Mouse (Mus musculus) embryonic fibroblast, embryonic 13.5 days (primary cell): ENCODE data around the gene Pmvk. TPM values are rescaled to one million over a fixed set of nuclear protein-coding genes. Genes with fewer than 3 reads are reported as not detected.

ENCODE experiments used
- H3K27ac ChIP-seq: 2 replicates; pipeline ENCODE4 v1.5.1; 2012; ENCODE audit warnings: low read length, control low read depth, inconsistent platforms; ENCODE audit not compliant: insufficient read depth
- H3K4me1 ChIP-seq: 2 replicates; pipeline ENCODE4 v1.6.1; 2011; ENCODE audit warnings: low read length; ENCODE audit not compliant: control insufficient read depth, insufficient read depth
- H3K4me3 ChIP-seq: 2 replicates; pipeline ENCODE4 v1.5.1; 2011; ENCODE audit warnings: mild to moderate bottlenecking, control low read depth, low read length; ENCODE audit not compliant: insufficient read depth
- CTCF ChIP-seq: IDR thresholded peaks from 2 replicates; pipeline ENCODE4 v1.5.1; 2011; ENCODE audit warnings: mild to moderate bottlenecking, control low read depth, low read length, moderate library complexity, borderline replicate concordance; ENCODE audit not compliant: insufficient read depth
- POLR2A ChIP-seq: IDR thresholded peaks from 2 replicates; pipeline ENCODE4 v1.6.1; 2011; ENCODE audit warnings: low read depth, mild to moderate bottlenecking, control low read depth, low read length, moderate library complexity
- polyA plus RNA-seq: library from polyadenylated mRNA; stranded (reverse); fragments of >200 nt; gene quantifications from 2 replicates; pipeline ENCODE4 v1.2.4, GENCODE M21; 2011; ENCODE audit warnings: low read depth; ENCODE audit not compliant: missing spikeins, insufficient read length

Gene Pmvk
- polyA plus RNA-seq: 16.3 and 21.0 TPM in 2 replicates

GRCm38 (mm10) chr3:89454401-89455177 is at the start of gene Pmvk:
Pmvk (plus strand) TSS chr3:89454541.
- H3K4me3 ChIP-seq: no peak within 1 kb of the TSS
- no peak within 1 kb of the TSS for H3K27ac ChIP-seq

DNA sequence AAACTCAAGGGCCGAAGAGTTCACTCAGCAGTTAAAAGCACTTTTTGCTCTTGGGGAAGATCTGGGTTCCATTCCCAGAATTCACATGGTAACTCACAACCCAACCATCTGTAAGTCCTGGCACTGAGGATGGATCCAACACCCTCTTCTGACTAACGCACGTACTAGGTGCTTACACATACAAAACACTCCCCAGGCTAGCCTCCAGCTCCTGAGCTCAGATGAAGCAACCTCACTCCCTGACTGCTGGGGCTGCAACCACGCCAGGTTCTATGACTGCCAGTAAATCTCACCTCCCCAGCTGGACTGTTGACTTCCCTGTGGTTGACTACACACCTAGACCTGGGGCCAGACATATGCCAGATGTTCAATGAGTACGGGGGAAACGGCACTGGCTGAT is 47.5 kb upstream of the Pmvk start:
- Histone ChIP-seq H3K4me1 (0 out of 2 replicates have a peak, but pooled peaks cover 5% of the 10 kb centered on the region), H3K4me3 (no peak overlapping the region), H3K27ac (no peak overlapping the region)
- TF ChIP-seq CTCF (no peak), POLR2A (no peak)

More at GRCm38 (mm10) chr3:89454401-89455177, at the start of gene Pmvk:
- no peaks in the 10 kb centered on the region for H3K4me1 ChIP-seq
- TF ChIP-seq POLR2A (no peak), CTCF (no peak)

- Histone ChIP-seq H3K4me1 (0 out of 2 replicates have a peak, but pooled peaks cover 5% of the 10 kb centered on the region), H3K27ac (no peak overlapping the region), H3K4me3 (no peak overlapping the region)
- TF ChIP-seq CTCF (no peak), POLR2A (no peak)
Observed at GRCm38 (mm10) chr3:89408448-89408847, 45.9 kb upstream of the Pmvk start.

GRCm38 (mm10) chr3:89409701-89410100 is 44.6 kb upstream of the Pmvk start:
- no peak overlapping the region for H3K4me3 ChIP-seq
- 0 out of 2 replicates have a peak, but pooled peaks cover 5% of the 10 kb centered on the region for H3K4me1 ChIP-seq
- no peak for TF ChIP-seq POLR2A
- TF ChIP-seq CTCF: no peak
- no peak overlapping the region for H3K27ac ChIP-seq

DNA sequence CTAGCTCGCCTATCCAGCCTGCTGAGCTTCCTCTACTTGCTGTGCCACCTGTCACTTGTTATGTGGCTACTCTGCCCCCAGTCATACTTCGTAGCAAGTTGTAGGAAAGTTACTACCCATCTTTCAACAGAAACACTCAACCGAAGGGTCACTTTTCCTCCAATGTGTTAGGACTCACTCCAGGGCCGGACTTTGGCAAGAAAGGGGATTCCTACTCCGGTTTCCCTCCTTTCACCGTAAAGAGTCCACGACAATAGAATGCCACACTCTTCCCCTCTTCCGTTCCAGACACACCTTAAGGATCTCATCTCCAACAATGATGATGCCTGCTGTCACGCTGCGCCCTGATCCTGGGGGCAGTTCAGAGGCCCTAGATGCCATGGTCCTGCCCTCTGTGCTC is 43.5 kb upstream of the Pmvk start:
- peak overlapping the region; percentile 78 for H3K4me3 ChIP-seq
- 0 out of 2 replicates have a peak, but pooled peaks cover 5% of the 10 kb centered on the region for H3K4me1 ChIP-seq
- TF ChIP-seq CTCF (no peak), POLR2A (no peak)
- H3K27ac ChIP-seq: no peak overlapping the region

DNA sequence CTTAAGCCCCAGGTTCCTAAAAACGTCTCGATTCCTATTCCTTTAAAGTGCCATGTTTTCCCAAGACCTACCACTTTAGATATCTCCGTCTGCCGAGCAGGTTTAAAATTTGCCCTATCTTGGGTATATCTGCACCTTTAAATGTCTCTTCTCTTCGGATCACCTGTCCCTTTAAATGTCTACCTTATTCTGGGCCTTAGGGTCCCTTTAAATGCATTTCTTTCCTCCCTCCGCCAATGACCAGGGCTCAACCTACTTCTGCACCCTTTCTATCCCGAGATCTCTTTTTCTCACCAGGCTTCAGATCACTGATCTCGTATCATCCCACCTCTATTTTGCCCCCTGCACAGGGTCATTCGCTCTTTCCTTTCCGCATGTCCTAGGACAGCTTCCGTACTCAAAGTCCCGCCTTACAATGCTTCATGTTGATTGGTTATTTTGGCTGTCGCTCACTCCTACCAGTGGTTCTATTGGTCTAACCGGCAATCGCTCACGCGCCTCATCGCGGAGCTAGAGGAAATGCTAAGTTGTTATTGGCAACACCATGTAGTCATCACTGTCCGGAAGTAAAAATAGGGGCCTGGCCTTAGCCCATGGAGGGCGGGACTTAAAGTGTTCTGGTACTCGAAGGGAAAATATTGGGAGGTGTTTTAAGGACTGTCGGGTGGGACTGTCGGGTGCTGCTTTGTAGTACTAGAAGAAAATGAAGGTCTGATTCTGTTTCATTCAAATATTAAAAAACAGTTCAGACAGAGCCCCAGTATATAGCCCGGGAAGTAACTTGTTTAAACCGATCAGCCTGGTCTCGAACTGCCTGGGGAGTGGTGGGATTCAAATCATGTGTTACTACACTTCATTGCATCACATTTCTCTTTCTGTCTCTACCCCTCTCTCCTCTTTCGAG is 42.6 kb upstream of the Pmvk start, which contains the start of gene Flad1:
Gene Flad1 (minus strand): TSS at position 381 of the 904 bp plus-strand sequence.
- H3K4me1 ChIP-seq: 0 out of 2 replicates have a peak, but pooled peaks cover 5% of the 10 kb centered on the region
- TF ChIP-seq CTCF (no peak), POLR2A (peak; percentile 45)
- H3K27ac ChIP-seq: peak within 1 kb of the TSS; percentile 9; the same call in 1 of the 2 replicates
- peak within 1 kb of the TSS; percentile 78 for H3K4me3 ChIP-seq

DNA sequence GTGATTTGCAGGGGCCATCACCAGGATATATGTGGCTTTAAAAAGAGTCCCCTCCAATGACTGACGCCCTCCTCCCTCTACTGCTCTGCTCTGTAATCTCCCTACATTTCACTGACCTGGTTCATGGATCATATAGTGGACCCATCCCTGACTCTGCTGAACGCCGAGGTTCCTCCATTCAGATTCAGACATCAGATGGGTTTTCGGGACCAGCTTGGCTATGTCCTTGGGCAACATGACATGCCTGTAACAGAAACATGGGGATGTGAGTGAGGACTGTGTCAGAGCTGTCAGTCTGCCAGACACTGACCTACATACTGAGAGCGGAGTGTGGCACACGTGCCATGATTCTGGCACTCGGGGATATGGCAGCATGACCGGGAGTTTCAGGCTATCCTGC is 38.2 kb upstream of the Pmvk start:
- 0 out of 2 replicates have a peak overlapping the region, but pooled peaks have one; percentile 29 for H3K4me3 ChIP-seq
- 0 out of 2 replicates have a peak, but pooled peaks cover 4% of the 10 kb centered on the region for H3K4me1 ChIP-seq
- H3K27ac ChIP-seq: no peak overlapping the region
- TF ChIP-seq POLR2A (no peak), CTCF (no peak)

GRCm38 (mm10) chr3:89417131-89417530 is 37.2 kb upstream of the Pmvk start:
- Histone ChIP-seq H3K4me3 (peak overlapping the region; percentile 95), H3K4me1 (0 out of 2 replicates have a peak, but pooled peaks cover 4% of the 10 kb centered on the region), H3K27ac (peak overlapping the region; percentile 87)
- no peak for TF ChIP-seq CTCF
- 0 out of 2 replicates have a peak, but pooled peaks have one; percentile 35 for TF ChIP-seq POLR2A

GRCm38 (mm10) chr3:89417840-89418169 is 36.5 kb upstream of the Pmvk start:
- Histone ChIP-seq H3K4me1 (0 out of 2 replicates have a peak, but pooled peaks cover 4% of the 10 kb centered on the region), H3K27ac (peak overlapping the region; percentile 87), H3K4me3 (peak overlapping the region; percentile 95)
- peak; percentile 38 for TF ChIP-seq POLR2A
- TF ChIP-seq CTCF: no peak
